In the genomic region with DNA sequence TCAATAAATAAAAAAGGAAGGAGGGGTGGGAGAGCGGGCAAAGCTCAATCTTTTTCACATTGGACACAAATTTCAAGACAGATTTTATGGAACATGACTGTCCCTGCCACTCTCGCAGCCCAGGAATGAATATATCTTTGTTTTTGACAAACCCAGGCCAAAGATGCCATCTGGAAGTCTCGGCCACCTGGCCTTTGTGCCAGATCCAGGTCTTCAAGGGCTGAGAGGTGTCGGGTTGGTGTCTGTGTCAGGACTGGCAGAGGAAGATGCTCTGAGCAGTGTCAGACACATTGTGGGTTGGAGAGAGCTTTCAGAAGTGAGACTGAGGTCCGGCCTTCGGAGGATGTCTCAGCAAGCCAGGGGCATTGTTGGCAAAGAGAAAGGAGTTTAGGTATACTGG, we compare ENCODE assay signal across 16 mouse cellular contexts.
"Had no signal": no experiment of that assay in that cellular context is flagged by ENCODE, and none has a peak within 500 bp of the region (broad histone marks: within the 10 kb centered on the region; RNA-seq: fewer than 3 reads in every experiment).

No protein-coding gene starts in this region.

- ATAC-seq: liver, postnatal 0 days; midbrain, embryonic 15.5 days had no signal

- H3K4me1 ChIP-seq: liver, embryonic 13.5 days; midbrain, embryonic 15.5 days; neural tube, embryonic 12.5 days had no signal

- H3K27ac ChIP-seq: left cerebral cortex, adult 2 months; limb, embryonic 12.5 days; liver, embryonic 13.5 days; lung, embryonic 15.5 days; macrophage; midbrain, embryonic 15.5 days; neural tube, embryonic 12.5 days; stomach, postnatal 0 days had no signal

- H3K27me3 ChIP-seq: limb, embryonic 12.5 days; liver, embryonic 13.5 days; lung, embryonic 15.5 days; midbrain, embryonic 15.5 days; neural tube, embryonic 12.5 days had no signal

- H3K9ac ChIP-seq: limb, embryonic 12.5 days; liver, embryonic 13.5 days; liver, postnatal 0 days; lung, embryonic 15.5 days; midbrain, embryonic 15.5 days; neural tube, embryonic 12.5 days had no signal

- H3K36me3 ChIP-seq: limb, embryonic 12.5 days; liver, embryonic 13.5 days; lung, embryonic 15.5 days; midbrain, embryonic 15.5 days; neural tube, embryonic 12.5 days had no signal

- DNase-seq: kidney, postnatal 10 days; liver; liver, embryonic 13.5 days; liver, postnatal 0 days; lung, postnatal 14 days; thymus, adult 18-20 months; thymus, postnatal 14 days had no signal

- H3K4me3 ChIP-seq: left cerebral cortex, adult 2 months; limb, embryonic 12.5 days; liver, embryonic 13.5 days; lung, embryonic 15.5 days; megakaryocyte, embryonic 14.5 days; midbrain, embryonic 15.5 days; neural tube, embryonic 12.5 days had no signal

- H3K9me3 ChIP-seq: limb, embryonic 12.5 days; liver, embryonic 13.5 days; lung, embryonic 15.5 days; midbrain, embryonic 15.5 days; neural tube, embryonic 12.5 days had no signal

- H3K4me2 ChIP-seq: limb, embryonic 12.5 days; liver, embryonic 13.5 days; lung, embryonic 15.5 days; midbrain, embryonic 11.5 days; midbrain, embryonic 15.5 days; neural tube, embryonic 12.5 days had no signal
